Mouse (Mus musculus) heart, postnatal 10 days (tissue): Measurements from ENCODE around the gene Zfp454. TPM values are rescaled to one million over a fixed set of nuclear protein-coding genes. Genes with fewer than 3 reads are reported as not detected.

Experiments used
- DNase-seq, 2 experiments: peaks; one replicate each; pipeline ENCODE4 v3.0.0; 2021
- intact Hi-C: fragments of 180-260 bp; cut with DNase I; formaldehyde crosslinking; loops from one replicate; pipeline ENCODE4 v1.15.1; 2025
- total RNA-seq, 2 experiments: library from RNA; stranded (reverse); gene quantifications; 2 replicates each; pipeline ENCODE4 v1.2.3; 2021

Zfp454 gene
- total RNA-seq: 1 to 10 TPM; 1.1 to 2.3 TPM

GRCm38 (mm10) chr11:50887390-50888128, at the start of gene Zfp454:
Zfp454 (minus strand) TSS chr11:50887651.
- peak; percentile 89 to 92 for DNase-seq
- intact Hi-C loops: loop anchor here (1.0 kb wide), 1 partner anchor 46 kb away; the partner anchor contains the start of gene Zfp879

- intact Hi-C loops: loop anchor here (5.0 to 10.0 kb wide), 2 partner anchors 105 to 603 kb away; partner anchors contain the start of gene Zfp354c
- DNase-seq: no peak
Observed at GRCm38 (mm10) chr11:50932040-50932439, 44.6 kb upstream of the Zfp454 start.

- peak; percentile 85 for DNase-seq
- intact Hi-C loops: loop anchor here (5.0 to 10.0 kb wide), 2 partner anchors 104 to 603 kb away; partner anchors contain the start of gene Zfp354c
Observed at GRCm38 (mm10) chr11:50931451-50931866, 44.0 kb upstream of the Zfp454 start, which contains the start of gene Zfp354b. Zfp354b (minus strand) TSS chr11:50931633.

GRCm38 (mm10) chr11:50931021-50931420, 43.6 kb upstream of the Zfp454 start:
- intact Hi-C loops: loop anchor here (5.0 to 10.0 kb wide), 2 partner anchors 104 to 604 kb away; partner anchors contain the start of gene Zfp354c

GRCm38 (mm10) chr11:50930469-50931014, 43.1 kb upstream of the Zfp454 start:
- peak; percentile 5 to 12 for DNase-seq
- intact Hi-C loops: loop anchor here (5.0 to 10.0 kb wide), 2 partner anchors 103 to 604 kb away; partner anchors contain the start of gene Zfp354c

More at GRCm38 (mm10) chr11:50931021-50931420, 43.6 kb upstream of the Zfp454 start:
- no peak for DNase-seq

- intact Hi-C loops: loop anchor here (5.0 to 10.0 kb wide), 2 partner anchors 88 to 271 kb away; partner anchors contain the start of gene Zfp354c
- DNase-seq: peak; percentile 93 to 94
Observed at GRCm38 (mm10) chr11:50915671-50916320, 28.3 kb upstream of the Zfp454 start, which contains the start of gene Zfp2. Zfp2 (minus strand) TSS chr11:50916165.

- intact Hi-C loops: loop anchor here (10.0 kb wide), 1 partner anchor 270 kb away; no protein-coding TSS in a partner anchor
- DNase-seq: no peak
Observed at GRCm38 (mm10) chr11:50914461-50914860, 27.0 kb upstream of the Zfp454 start.

GRCm38 (mm10) chr11:50913301-50913700, 25.9 kb upstream of the Zfp454 start:
- DNase-seq: no peak
- intact Hi-C loops: loop anchor here (10.0 kb wide), 1 partner anchor 268 kb away; no protein-coding TSS in a partner anchor

GRCm38 (mm10) chr11:50908136-50908535, 20.7 kb upstream of the Zfp454 start:
- intact Hi-C loops: no loop called here
- DNase-seq: no peak

- intact Hi-C loops: no loop called here
- no peak for DNase-seq
Observed at GRCm38 (mm10) chr11:50897359-50897758, 9.9 kb upstream of the Zfp454 start.

GRCm38 (mm10) chr11:50892441-50892840, 5.0 kb upstream of the Zfp454 start:
- peak in 1 of 2 experiments; percentile 16 for DNase-seq
- intact Hi-C loops: no loop called here

- no peak for DNase-seq
- intact Hi-C loops: loop anchor here (1.0 kb wide), 1 partner anchor 46 kb away; the partner anchor contains the start of gene Zfp879
Observed at GRCm38 (mm10) chr11:50886933-50887293, 538 bp downstream of the Zfp454 start.

- intact Hi-C loops: no loop called here
- peak; percentile 4 to 11 for DNase-seq
Observed at GRCm38 (mm10) chr11:50886231-50886932, 1.1 kb downstream of the Zfp454 start.

- DNase-seq: no peak
- intact Hi-C loops: no loop called here
Observed at GRCm38 (mm10) chr11:50883756-50884155, 3.7 kb downstream of the Zfp454 start.

GRCm38 (mm10) chr11:50878641-50879040, 8.8 kb downstream of the Zfp454 start:
- intact Hi-C loops: no loop called here
- DNase-seq: no peak

- peak in 1 of 2 experiments; percentile 10 for DNase-seq
- intact Hi-C loops: no loop called here
Observed at GRCm38 (mm10) chr11:50850989-50851601, 36.4 kb downstream of the Zfp454 start.

GRCm38 (mm10) chr11:50850177-50850735, 37.2 kb downstream of the Zfp454 start, which contains the start of gene Grm6:
Grm6 (plus strand) TSS chr11:50850685.
- no peak for DNase-seq
- intact Hi-C loops: no loop called here

- DNase-seq: no peak
- intact Hi-C loops: no loop called here
Observed at GRCm38 (mm10) chr11:50849310-50849709, 38.1 kb downstream of the Zfp454 start.

GRCm38 (mm10) chr11:50848520-50849137, 38.8 kb downstream of the Zfp454 start:
- intact Hi-C loops: no loop called here
- DNase-seq: no peak
